ENCODE assay signal across 8 mouse cellular contexts in the genomic region with DNA sequence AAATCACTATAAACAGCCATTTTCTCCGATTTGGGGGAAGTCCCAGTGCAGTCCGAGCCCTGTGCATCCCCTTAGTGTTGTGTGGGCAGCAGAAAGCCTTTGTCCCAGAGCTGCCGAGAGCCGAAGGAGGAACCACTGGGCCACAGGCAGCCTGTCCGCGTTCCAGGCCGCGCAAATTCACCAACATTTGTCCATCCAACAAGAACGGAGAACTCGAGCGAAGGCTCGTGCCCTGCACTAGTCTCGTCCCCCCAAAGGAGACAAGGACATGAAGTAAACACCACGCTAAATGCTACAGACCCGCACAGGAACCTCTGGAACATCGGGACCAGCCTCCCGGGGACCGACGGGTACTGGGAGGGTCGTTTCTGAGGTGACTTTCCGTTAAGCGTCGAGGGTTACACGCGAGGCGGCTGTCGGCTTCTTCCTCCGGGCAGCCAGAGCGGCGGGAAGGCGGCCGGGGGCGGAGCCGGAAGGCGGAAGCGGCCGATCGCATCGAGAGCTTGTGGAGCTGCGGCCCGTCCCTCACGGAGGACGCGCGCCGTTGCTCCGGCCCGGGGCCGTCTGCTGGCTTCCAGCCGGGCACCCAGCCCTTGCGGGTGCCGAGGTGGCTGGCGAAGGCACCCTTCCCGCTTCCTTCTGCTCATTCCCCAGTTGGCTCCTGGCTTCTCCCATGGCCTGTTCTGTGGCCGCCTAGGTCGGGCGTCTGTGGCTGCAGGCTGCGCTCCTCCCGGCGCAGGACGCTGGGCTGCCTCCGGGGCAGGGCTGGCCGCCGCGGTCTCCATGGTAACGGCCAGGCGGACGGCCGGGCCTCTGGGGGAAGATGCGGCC. TPM values are rescaled to one million over a fixed set of nuclear protein-coding genes. Genes with fewer than 3 reads are reported as not detected.
DNase-seq lines count a peak whose midpoint lies in the region; ATAC-seq and TF ChIP-seq lines count a peak whose summit lies in the region.

Gene Phtf1, plus strand, starts transcription at position 250 of the 831 bp plus-strand sequence.

- H3K4me2 ChIP-seq in embryonic facial prominence, embryonic 15.5 days (replicated peaks), result peak within 1 kb of the TSS; percentile 73
- peak within 1 kb of the TSS; percentile 67 for H3K4me2 ChIP-seq in kidney, embryonic 15.5 days

- H3K36me3 ChIP-seq in embryonic facial prominence, embryonic 15.5 days, result peaks cover 4% of the 10 kb centered on the region
- H3K36me3 ChIP-seq in heart, embryonic 10.5 days, result peaks cover 24% of the 10 kb centered on the region
- peaks cover 23% of the 10 kb centered on the region; the same call in 1 of the 2 replicates for H3K36me3 ChIP-seq in kidney, embryonic 15.5 days

- no peaks in the 10 kb centered on the region for H3K27me3 ChIP-seq in embryonic facial prominence, embryonic 15.5 days
- no peaks in the 10 kb centered on the region for H3K27me3 ChIP-seq in heart, embryonic 10.5 days (ENCODE audit: insufficient read depth, poor library complexity, severe bottlenecking)
- no peaks in the 10 kb centered on the region for H3K27me3 ChIP-seq in kidney, embryonic 15.5 days

- WGBS in bone marrow, adult 2 months, result under 1% methylated on average over 70 of the region's 70 CpGs
- under 1% methylated on average over 70 of the region's 70 CpGs for WGBS in embryonic facial prominence, embryonic 15.5 days
- WGBS in heart, embryonic 10.5 days, result under 1% methylated on average over 69 of the region's 70 CpGs
- WGBS in kidney, embryonic 15.5 days, result under 1% methylated on average over 61 of the region's 70 CpGs

- H3K9me3 ChIP-seq in embryonic facial prominence, embryonic 15.5 days (replicated peaks), result no peaks in the 10 kb centered on the region
- H3K9me3 ChIP-seq in heart, embryonic 10.5 days, result no peaks in the 10 kb centered on the region
- H3K9me3 ChIP-seq in kidney, embryonic 15.5 days (replicated peaks), result no peaks in the 10 kb centered on the region

- H3K27ac ChIP-seq in bone marrow, adult 2 months (ENCODE audit: control insufficient read depth, insufficient read depth, low read depth, low read length, poor library complexity), result peak within 1 kb of the TSS; percentile 85
- peak within 1 kb of the TSS; percentile 95 for H3K27ac ChIP-seq in embryonic facial prominence, embryonic 15.5 days (replicated peaks)
- peak within 1 kb of the TSS; percentile 95 for H3K27ac ChIP-seq in heart, embryonic 10.5 days
- peak within 1 kb of the TSS; percentile 97 for H3K27ac ChIP-seq in kidney, embryonic 15.5 days

- H3K9ac ChIP-seq in embryonic facial prominence, embryonic 15.5 days, result peak within 1 kb of the TSS; percentile 87
- peak within 1 kb of the TSS; percentile 84 for H3K9ac ChIP-seq in kidney, embryonic 15.5 days

- no peak for TF ChIP-seq CTCF in bone marrow, adult 2 months (IDR thresholded peaks at IDR 0.05; ENCODE audit: control insufficient read depth, insufficient read depth, low read length)

- H3K4me1 ChIP-seq in bone marrow, adult 2 months (ENCODE audit: control insufficient read depth, insufficient read depth, low read length), result no peaks in the 10 kb centered on the region; the same call in 1 of the 2 replicates
- H3K4me1 ChIP-seq in embryonic facial prominence, embryonic 15.5 days, result peaks cover 15% of the 10 kb centered on the region
- peaks cover 15% of the 10 kb centered on the region for H3K4me1 ChIP-seq in heart, embryonic 10.5 days
- peaks cover 13% of the 10 kb centered on the region for H3K4me1 ChIP-seq in kidney, embryonic 15.5 days

- ATAC-seq in embryonic facial prominence, embryonic 15.5 days (ENCODE audit: insufficient number of reproducible peaks, low FRiP score, low TSS enrichment, low read depth), result peak; percentile 95
- peak; percentile 98 for ATAC-seq in kidney, embryonic 15.5 days (replicated peaks; ENCODE audit: low FRiP score)
- peak; percentile 83 for ATAC-seq in monocyte, adult 5-6 weeks (replicated peaks; ENCODE audit: insufficient number of reproducible peaks, low FRiP score, low TSS enrichment, poor library complexity, severe bottlenecking)

- H3K4me3 ChIP-seq in bone marrow, adult 2 months (replicated peaks; ENCODE audit: control insufficient read depth, low read depth, low read length), result peak within 1 kb of the TSS; percentile 91
- peak within 1 kb of the TSS; percentile 92 for H3K4me3 ChIP-seq in embryonic facial prominence, embryonic 15.5 days (replicated peaks)
- peak within 1 kb of the TSS; percentile 81 for H3K4me3 ChIP-seq in heart, embryonic 10.5 days
- peak within 1 kb of the TSS; percentile 77 for H3K4me3 ChIP-seq in kidney, embryonic 15.5 days (replicated peaks)

- TF ChIP-seq POLR2A in bone marrow, adult 2 months (IDR thresholded peaks at IDR 0.05; ENCODE audit: borderline replicate concordance, control insufficient read depth, low read depth, low read length), result peak; percentile 82; the same call in 1 of the 2 replicates

- DNase-seq in 416B (ENCODE audit: low read depth) (peak; percentile 90), liver (peak; percentile 89)
- peak; percentile 95 for DNase-seq in heart, embryonic 10.5 days (ENCODE audit: low spot score)
- DNase-seq in spleen, postnatal 4 days (ENCODE audit: low spot score in 2 of 2), result peak; percentile 84 to 94

RNA-seq across cellular contexts. Expression of gene Phtf1, which starts in this region (rescaled TPM):
- polyA plus RNA-seq in bone marrow, adult 2 months (2011; ENCODE audit: insufficient read depth, insufficient read length, low replicate concordance, missing spikeins), result 15.1 and 23.1 TPM in 2 replicates
- polyA plus RNA-seq in embryonic facial prominence, embryonic 15.5 days (2015; fragmentation: Nextera tagmentation; extraction: Ambion mirVana), result 36.0 and 37.5 TPM in 2 replicates
- polyA plus RNA-seq in heart, embryonic 10.5 days (2016; fragmentation: Nextera tagmentation; extraction: Ambion mirVana), result 16.3 and 25.4 TPM in 2 replicates
- polyA plus RNA-seq in kidney, embryonic 15.5 days (2015; fragmentation: Nextera tagmentation; extraction: Ambion mirVana), result 26.8 and 29.7 TPM in 2 replicates
- 10.3 to 33.4 TPM (median 19.3 TPM) in 3 replicates for total RNA-seq in monocyte, adult 5-6 weeks (2017)

Comparison
In these comparisons a context has a peak if more than half of its experiments do, and no peak if none do; other contexts are left out.
1. Peak in every context shown above with its lines: DNase-seq, ATAC-seq, H3K4me3 ChIP-seq and H3K27ac ChIP-seq.